ENCODE assay signal across 8 mouse cellular contexts in genomic region chr5:107986255-107986966, GRCm38 (mm10). TPM values are rescaled to one million over a fixed set of nuclear protein-coding genes. Genes with fewer than 3 reads are reported as not detected.
DNase-seq lines count a peak whose midpoint lies in the region; ATAC-seq lines count a peak whose summit lies in the region.

No protein-coding gene starts in this region.

- H3K4me1 ChIP-seq in hindbrain, embryonic 14.5 days (replicated peaks; ENCODE audit: control insufficient read depth, insufficient read depth, low read length) = peaks cover 16% of the 10 kb centered on the region

- peak overlapping the region; percentile 82 for H3K9ac ChIP-seq in hindbrain, embryonic 14.5 days

- DNase-seq in Muller cell, postnatal 12 days (ENCODE audit: inconsistent ontology term) = peak; percentile 69
- peak; percentile 84 for DNase-seq in cerebellum, adult 9-10 months
- DNase-seq in forelimb bud, embryonic 11.5 days (ENCODE audit: low read depth, low spot score) = peak; percentile 62
- DNase-seq in hindbrain, embryonic 14.5 days (ENCODE audit: low spot score) = peak; percentile 68
- DNase-seq in layer of hippocampus, postnatal 25 days (ENCODE audit: extremely low spot score in 1 of 2, low spot score in 1 of 2) = peak; percentile 39 to 68
- DNase-seq in lung, postnatal 10 days = peak; percentile 76
- peak; percentile 30 for DNase-seq in ovary, postnatal 14 days (ENCODE audit: low spot score)
- peak; percentile 58 to 62 for DNase-seq in thymus, postnatal 10 days (ENCODE audit: low spot score in 2 of 2)

- H3K4me2 ChIP-seq in hindbrain, embryonic 14.5 days (replicated peaks) = peak overlapping the region; percentile 60

- peak overlapping the region; percentile 76 for H3K4me3 ChIP-seq in hindbrain, embryonic 14.5 days (replicated peaks; ENCODE audit: low read length)

- H3K36me3 ChIP-seq in hindbrain, embryonic 14.5 days (replicated peaks; ENCODE audit: control insufficient read depth, insufficient read depth) = no peaks in the 10 kb centered on the region

- peak; percentile 40 for ATAC-seq in hindbrain, embryonic 14.5 days (ENCODE audit: low FRiP score)

- H3K27me3 ChIP-seq in hindbrain, embryonic 14.5 days (ENCODE audit: control insufficient read depth, insufficient read depth, low read length) = no peaks in the 10 kb centered on the region

- WGBS in hindbrain, embryonic 14.5 days = under 1% methylated on average over 50 of the region's 54 CpGs

- peak overlapping the region; percentile 92 for H3K27ac ChIP-seq in hindbrain, embryonic 14.5 days

- no peaks in the 10 kb centered on the region for H3K9me3 ChIP-seq in hindbrain, embryonic 14.5 days (ENCODE audit: control insufficient read depth, low read length)

RNA-seq across cellular contexts. Expression of gene Fam69a, which starts 0.5 kb away (rescaled TPM):
- 68.0 and 70.4 TPM in 2 replicates for polyA plus RNA-seq in hindbrain, embryonic 14.5 days (2014; fragmentation: Nextera tagmentation; extraction: Ambion mirVana)
- 10 to 100 TPM; 33.5 to 39.0 TPM for total RNA-seq in layer of hippocampus, postnatal 25 days (2021)

Comparison
In these comparisons a context has a peak if more than half of its experiments do, and no peak if none do; other contexts are left out.
1. Peak in every context shown above with its lines: DNase-seq, ATAC-seq, H3K4me3 ChIP-seq and H3K27ac ChIP-seq.
2. DNase-seq: peak in every context shown above with its lines; median percentile 84 in cerebellum, adult 9-10 months; 76 in lung, postnatal 10 days; 69 in Muller cell, postnatal 12 days; 68 in hindbrain, embryonic 14.5 days; 62 in forelimb bud, embryonic 11.5 days; 60 in thymus, postnatal 10 days; 54 in layer of hippocampus, postnatal 25 days; 30 in ovary, postnatal 14 days.